Mouse (Mus musculus) forebrain, embryonic 11.5 days (tissue): ENCODE data around the gene Gtdc1. TPM values are rescaled to one million over a fixed set of nuclear protein-coding genes. Genes with fewer than 3 reads are reported as not detected.

ENCODE experiments used
- ATAC-seq: fragments of 200-750 bp; cut with Nextera tagmentation; replicated peaks from 2 replicates; pipeline ENCODE4 v1.8.0; 2017; ENCODE audit warnings: moderate TSS enrichment; ENCODE audit not compliant: low FRiP score
- DNase-seq: peaks from one replicate; pipeline ENCODE4 v3.0.0-alpha.2; 2017; ENCODE audit warnings: low spot score
- H3K27ac ChIP-seq: fragments of 300-500 bp; sonication (generic); 2 replicates; pipeline ENCODE4 v1.5.1; 2014; ENCODE audit warnings: low read depth, low read length
- H3K27me3 ChIP-seq: fragments of 300-500 bp; sonication (generic); 2 replicates; pipeline ENCODE4 v1.6.1; 2014; ENCODE audit warnings: mild to moderate bottlenecking, low read length, mixed read lengths; ENCODE audit not compliant: control insufficient read depth, insufficient read depth
- H3K36me3 ChIP-seq: fragments of 300-500 bp; sonication (generic); 2 replicates; pipeline ENCODE4 v1.6.1; 2014; ENCODE audit warnings: mild to moderate bottlenecking, low read length, moderate library complexity, mixed read lengths; ENCODE audit not compliant: control insufficient read depth, insufficient read depth
- H3K4me1 ChIP-seq: fragments of 300-500 bp; sonication (generic); replicated peaks from 2 replicates; pipeline ENCODE4 v1.6.1; 2014; ENCODE audit warnings: low read length, mixed read lengths; ENCODE audit not compliant: control insufficient read depth, insufficient read depth
- H3K4me2 ChIP-seq: fragments of 300-500 bp; sonication (generic); 2 replicates; pipeline ENCODE4 v1.6.1; 2014; ENCODE audit warnings: low read depth, mild to moderate bottlenecking, low read length, moderate library complexity, mixed read lengths; ENCODE audit not compliant: severe bottlenecking
- H3K4me3 ChIP-seq: fragments of 300-500 bp; sonication (generic); 2 replicates; pipeline ENCODE4 v1.5.1; 2014; ENCODE audit warnings: low read depth, low read length
- H3K9ac ChIP-seq: fragments of 300-500 bp; sonication (generic); 2 replicates; pipeline ENCODE4 v1.6.1; 2014; ENCODE audit warnings: low read length
- H3K9me3 ChIP-seq: fragments of 300-500 bp; sonication (generic); 2 replicates; pipeline ENCODE4 v1.6.1; 2016; ENCODE audit warnings: low read length, mixed read lengths; ENCODE audit not compliant: control insufficient read depth
- WGBS: fragments of 180-500 bp; shearing (Covaris S2); extraction: QIAGEN DNeasy Blood & Tissue Kit; methylation state at CpG from one replicate; pipeline ENCODE4 v1.1.7; 2014; 5-methylcytosine and 5-hydroxymethylcytosine counted together
- polyA plus RNA-seq: library from polyadenylated mRNA; unstranded; fragments of >200 nt; fragmentation: Nextera tagmentation; extraction: Ambion mirVana; gene quantifications from 2 replicates; pipeline ENCODE4 v1.2.1, GENCODE M21; 2014

Gtdc1 gene
- polyA plus RNA-seq, 1 experiment from 2014 or later: 15.9 TPM

DNA sequence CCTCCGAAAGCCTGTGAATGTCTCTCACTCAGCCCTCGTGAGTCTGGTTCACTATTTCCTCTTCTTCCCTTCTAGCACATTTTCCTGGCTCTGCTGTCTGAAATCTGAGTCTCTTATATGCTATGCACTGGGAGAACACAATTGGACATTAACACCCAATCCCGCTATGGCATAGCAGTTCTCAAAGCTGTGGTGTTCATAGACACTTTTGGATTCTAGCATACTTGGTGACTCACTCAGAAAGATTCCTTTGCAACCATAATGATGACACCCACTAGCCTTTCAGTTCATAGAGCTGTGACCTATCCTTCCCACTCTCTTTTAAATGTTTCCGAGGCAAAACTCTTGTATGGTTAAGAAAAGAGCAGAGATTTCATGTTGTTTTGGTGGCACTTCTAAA lies 33.7 kb upstream of the Gtdc1 start:
- H3K4me1 ChIP-seq: no peaks in the 10 kb centered on the region
- DNase-seq (no peak), ATAC-seq (no peak)
- H3K9me3 ChIP-seq: no peaks in the 10 kb centered on the region
- H3K27ac ChIP-seq: no peak overlapping the region
- H3K27me3 ChIP-seq: no peaks in the 10 kb centered on the region
- WGBS: 91% methylated on average over 4 of the region's 4 CpGs
- H3K9ac ChIP-seq: no peak overlapping the region
- no peak overlapping the region for H3K4me2 ChIP-seq
- H3K36me3 ChIP-seq: no peaks in the 10 kb centered on the region
- H3K4me3 ChIP-seq: no peak overlapping the region

DNA sequence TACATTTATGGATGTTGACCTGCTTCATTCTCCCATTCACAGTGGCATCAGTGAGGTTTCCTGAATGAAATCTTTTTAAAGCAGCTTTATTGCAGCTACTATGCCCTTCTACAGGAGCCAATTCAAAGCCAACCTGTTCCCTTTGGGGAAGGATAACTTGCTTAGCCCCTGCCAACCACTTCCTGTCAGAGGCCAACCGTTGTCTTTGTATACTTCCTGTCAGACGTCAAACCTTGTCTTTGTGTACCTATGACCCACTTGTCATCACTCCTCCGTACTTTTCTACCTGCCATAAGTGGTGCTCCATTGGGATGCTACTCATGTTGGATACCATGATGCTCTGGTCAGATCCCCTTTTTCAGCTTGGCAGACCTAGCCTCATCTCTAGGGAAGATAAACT lies 33.1 kb upstream of the Gtdc1 start:
- Histone ChIP-seq H3K27me3 (no peaks in the 10 kb centered on the region), H3K9me3 (no peaks in the 10 kb centered on the region), H3K36me3 (no peaks in the 10 kb centered on the region), H3K9ac (no peak overlapping the region), H3K27ac (no peak overlapping the region), H3K4me3 (no peak overlapping the region), H3K4me1 (no peaks in the 10 kb centered on the region), H3K4me2 (no peak overlapping the region)
- DNase-seq (no peak), ATAC-seq (no peak)
- WGBS: 90% methylated on average over 3 of the region's 3 CpGs

DNA sequence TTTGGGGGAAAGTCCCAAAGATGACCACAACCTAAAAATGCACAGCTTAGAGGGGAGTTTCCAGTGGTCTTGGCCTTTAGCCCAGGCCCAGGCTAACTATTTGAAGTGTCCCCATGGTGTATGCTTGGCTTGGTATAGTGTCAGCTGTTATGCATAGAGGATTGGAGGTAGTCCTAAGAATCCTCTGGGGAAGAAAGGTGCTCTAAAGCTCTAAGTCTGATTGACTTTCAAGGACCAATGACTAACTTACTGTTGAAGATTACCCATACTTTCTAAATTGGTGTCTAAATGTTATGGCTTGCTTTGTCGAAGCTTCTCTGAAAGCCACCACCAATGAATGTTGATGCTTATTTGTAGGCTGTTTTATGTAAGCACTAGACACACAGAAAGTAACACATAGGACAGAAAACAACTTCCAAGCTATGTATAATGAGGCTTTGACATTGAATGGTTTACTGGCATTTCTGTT lies 29.9 kb upstream of the Gtdc1 start:
- Histone ChIP-seq H3K27ac (no peak overlapping the region), H3K4me1 (peaks cover 2% of the 10 kb centered on the region; the same call in 1 of the 2 replicates), H3K36me3 (no peaks in the 10 kb centered on the region), H3K27me3 (no peaks in the 10 kb centered on the region), H3K4me3 (no peak overlapping the region), H3K4me2 (no peak overlapping the region), H3K9me3 (no peaks in the 10 kb centered on the region), H3K9ac (no peak overlapping the region)
- WGBS: 78% methylated on average over 1 of the region's 1 CpGs
- DNase-seq: no peak
- no peak for ATAC-seq

DNA sequence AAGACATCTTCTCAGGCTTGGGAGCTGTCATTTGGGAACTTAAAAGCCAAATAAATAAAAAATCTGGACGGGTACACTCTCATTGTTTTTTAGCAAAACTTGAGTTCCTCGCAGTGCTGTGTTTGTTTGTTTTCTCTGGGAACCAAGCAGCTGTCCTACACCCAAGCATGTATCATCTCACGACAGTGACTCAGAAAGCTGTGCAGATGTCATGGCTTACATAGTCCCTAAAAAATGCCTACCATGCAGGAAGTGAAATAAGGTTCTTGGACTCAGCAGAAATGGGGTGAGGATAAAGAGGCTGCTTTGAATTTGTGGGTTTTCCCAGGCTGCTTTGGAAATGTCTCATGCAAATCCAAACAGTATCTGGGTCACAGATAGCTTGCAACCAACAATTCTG lies 28.8 kb upstream of the Gtdc1 start:
- Histone ChIP-seq H3K36me3 (no peaks in the 10 kb centered on the region), H3K4me3 (no peak overlapping the region), H3K27ac (no peak overlapping the region), H3K9me3 (no peaks in the 10 kb centered on the region), H3K9ac (no peak overlapping the region), H3K4me1 (peaks cover 2% of the 10 kb centered on the region; the same call in 1 of the 2 replicates), H3K27me3 (no peaks in the 10 kb centered on the region), H3K4me2 (no peak overlapping the region)
- ATAC-seq: no peak
- 74% methylated on average over 3 of the region's 3 CpGs for WGBS
- DNase-seq: no peak

DNA sequence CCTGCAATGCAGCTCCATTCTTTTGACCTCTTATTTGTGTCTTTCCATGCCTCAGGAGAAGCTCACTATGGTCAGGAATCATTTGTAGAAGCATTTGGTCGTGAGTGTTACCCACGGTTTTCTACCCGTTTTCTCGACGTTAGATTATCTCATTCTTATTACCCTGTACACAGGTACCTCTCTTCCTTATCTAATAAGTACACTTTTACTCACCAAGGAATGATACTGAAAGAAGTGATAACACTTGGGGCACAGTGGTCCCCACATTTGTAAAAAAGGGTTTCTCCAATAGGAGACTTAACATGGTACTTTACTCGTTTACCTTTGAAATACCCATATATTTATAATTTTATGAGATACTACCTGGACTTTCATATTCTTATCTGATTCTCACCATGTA lies 28.0 kb upstream of the Gtdc1 start:
- 91% methylated on average over 6 of the region's 6 CpGs for WGBS
- DNase-seq (no peak), ATAC-seq (no peak)
- no peaks in the 10 kb centered on the region for H3K9me3 ChIP-seq
- no peak overlapping the region for H3K9ac ChIP-seq
- H3K27ac ChIP-seq: no peak overlapping the region
- no peak overlapping the region for H3K4me3 ChIP-seq
- no peaks in the 10 kb centered on the region for H3K36me3 ChIP-seq
- no peaks in the 10 kb centered on the region for H3K27me3 ChIP-seq
- H3K4me2 ChIP-seq: no peak overlapping the region
- peaks cover 2% of the 10 kb centered on the region; the same call in 1 of the 2 replicates for H3K4me1 ChIP-seq

DNA sequence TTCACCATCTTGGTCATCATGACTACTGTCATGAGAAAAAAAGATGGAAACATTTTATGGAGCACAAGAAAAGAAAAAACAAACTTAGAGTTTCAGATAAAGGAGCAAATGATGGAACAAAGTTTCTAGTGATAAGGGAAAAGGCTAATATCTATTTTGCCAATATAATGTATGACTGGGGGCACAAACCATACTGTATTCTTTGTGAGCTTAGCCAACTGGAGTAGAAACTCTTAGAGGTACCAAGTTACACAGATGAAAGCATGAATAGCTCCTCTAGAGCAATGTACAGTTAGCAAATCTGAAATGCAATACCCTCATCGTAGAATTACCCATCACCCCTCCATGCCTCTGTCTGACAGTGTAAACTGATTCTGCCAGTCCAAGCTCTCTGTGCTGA lies 26.7 kb upstream of the Gtdc1 start:
- ATAC-seq (no peak), DNase-seq (no peak)
- Histone ChIP-seq H3K27ac (no peak overlapping the region), H3K36me3 (no peaks in the 10 kb centered on the region), H3K4me3 (no peak overlapping the region), H3K4me2 (no peak overlapping the region), H3K9ac (no peak overlapping the region), H3K9me3 (no peaks in the 10 kb centered on the region), H3K27me3 (no peaks in the 10 kb centered on the region), H3K4me1 (peaks cover 2% of the 10 kb centered on the region; the same call in 1 of the 2 replicates)
- 83% methylated on average over 1 of the region's 1 CpGs for WGBS

DNA sequence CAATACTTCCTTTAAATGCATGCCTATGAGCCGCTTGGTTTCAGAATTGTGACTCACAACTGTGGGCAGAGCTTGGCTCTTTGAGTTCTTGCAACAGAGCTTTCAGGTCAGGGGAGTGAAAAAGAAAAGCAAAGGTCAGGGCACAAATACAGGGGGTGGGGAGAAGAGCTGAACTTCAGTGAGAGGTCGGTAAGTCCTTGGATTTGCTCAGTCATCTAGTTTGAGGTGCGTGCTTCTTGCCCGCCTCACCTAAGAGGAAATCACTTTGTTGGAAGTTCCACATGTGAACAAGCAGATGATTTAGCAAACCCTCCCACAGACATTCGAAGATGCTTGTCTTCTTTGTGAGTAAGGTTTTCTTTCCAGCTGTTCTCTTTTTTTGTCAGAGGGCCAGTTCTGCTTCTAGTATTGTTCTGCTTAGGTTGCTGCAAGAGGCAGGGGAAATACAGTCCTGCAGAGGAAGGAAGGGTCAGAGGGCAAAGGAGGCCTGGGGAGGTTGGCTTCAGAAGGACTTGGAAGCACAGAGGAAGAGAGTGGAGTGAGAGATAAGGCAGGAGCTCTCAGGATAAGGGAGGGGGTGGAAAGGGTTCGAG lies 25.5 kb upstream of the Gtdc1 start:
- H3K27me3 ChIP-seq: no peaks in the 10 kb centered on the region
- H3K9me3 ChIP-seq: no peaks in the 10 kb centered on the region
- ATAC-seq: no peak
- peaks cover 2% of the 10 kb centered on the region; the same call in 1 of the 2 replicates for H3K4me1 ChIP-seq
- no peak for DNase-seq
- H3K4me2 ChIP-seq: no peak overlapping the region
- no peak overlapping the region for H3K9ac ChIP-seq
- no peaks in the 10 kb centered on the region for H3K36me3 ChIP-seq
- WGBS: 33% methylated on average over 6 of the region's 6 CpGs
- H3K27ac ChIP-seq: no peak overlapping the region
- H3K4me3 ChIP-seq: no peak overlapping the region

DNA sequence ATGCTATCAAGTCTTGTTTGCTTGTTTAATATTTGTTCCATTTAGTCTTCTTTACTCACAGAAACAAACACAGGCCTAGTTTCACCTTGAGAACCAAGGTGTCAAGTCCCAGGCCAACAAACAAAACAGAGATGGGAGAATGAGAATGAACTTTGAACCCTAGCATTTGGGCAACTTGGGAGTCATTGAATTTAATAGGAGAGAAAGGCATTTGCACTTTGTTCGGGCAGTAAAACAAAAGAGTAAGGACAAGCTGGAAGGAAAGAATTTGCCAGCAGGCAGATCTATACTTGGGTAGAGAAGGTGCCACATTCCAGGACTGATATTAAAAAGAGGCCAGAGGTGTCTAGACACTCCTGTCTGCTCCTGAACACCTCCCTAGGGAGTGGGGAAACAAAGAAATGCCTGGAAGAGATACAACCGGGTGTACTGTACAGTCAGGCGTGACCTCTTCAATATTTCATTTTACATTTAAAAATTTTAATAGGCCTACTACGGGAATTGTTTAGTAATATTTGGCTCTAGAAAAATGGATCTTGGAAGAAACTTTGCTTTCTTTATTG lies 24.3 kb upstream of the Gtdc1 start:
- 72% methylated on average over 4 of the region's 4 CpGs for WGBS
- no peak for DNase-seq

DNA sequence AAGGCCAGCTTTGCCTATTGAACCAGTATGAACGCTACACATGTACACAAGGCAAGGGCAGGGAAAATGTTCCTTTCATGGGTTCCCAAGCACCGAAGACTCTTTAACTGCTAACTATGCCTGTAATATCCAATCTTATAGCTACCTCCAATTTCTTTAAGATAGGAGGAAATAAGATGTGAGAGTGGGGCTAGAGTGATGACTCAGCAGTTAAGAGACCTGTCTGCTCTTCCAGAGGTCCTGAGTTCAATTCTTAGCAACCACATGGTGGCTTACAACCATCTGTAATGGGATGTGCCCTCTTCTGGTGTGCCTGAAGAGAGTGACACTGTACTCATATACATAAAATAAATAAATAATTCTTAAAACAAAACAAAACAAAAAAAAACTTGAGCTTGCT lies 17.2 kb upstream of the Gtdc1 start:
- H3K27ac ChIP-seq: no peak overlapping the region
- DNase-seq: no peak
- no peak overlapping the region for H3K4me3 ChIP-seq
- 85% methylated on average over 2 of the region's 2 CpGs for WGBS
- no peak for ATAC-seq
- no peak overlapping the region for H3K4me2 ChIP-seq
- H3K27me3 ChIP-seq: no peaks in the 10 kb centered on the region
- no peaks in the 10 kb centered on the region for H3K4me1 ChIP-seq
- no peaks in the 10 kb centered on the region for H3K9me3 ChIP-seq
- no peak overlapping the region for H3K9ac ChIP-seq
- H3K36me3 ChIP-seq: no peaks in the 10 kb centered on the region

More for the DNA sequence above, 24.3 kb upstream of the Gtdc1 start:
- no peaks in the 10 kb centered on the region for H3K9me3 ChIP-seq
- H3K27me3 ChIP-seq: no peaks in the 10 kb centered on the region
- H3K9ac ChIP-seq: no peak overlapping the region
- peaks cover 2% of the 10 kb centered on the region; the same call in 1 of the 2 replicates for H3K4me1 ChIP-seq
- no peaks in the 10 kb centered on the region for H3K36me3 ChIP-seq
- H3K4me3 ChIP-seq: no peak overlapping the region
- no peak overlapping the region for H3K27ac ChIP-seq
- no peak for ATAC-seq
- no peak overlapping the region for H3K4me2 ChIP-seq
